Mouse (Mus musculus): ENCODE data around the gene Mafk. TPM values are rescaled to one million over a fixed set of nuclear protein-coding genes. Genes with fewer than 3 reads are reported as not detected.

The Mafk gene
- total RNA-seq, 2 experiments from 2014 or later = 8.9 to 11.5 TPM

DNA sequence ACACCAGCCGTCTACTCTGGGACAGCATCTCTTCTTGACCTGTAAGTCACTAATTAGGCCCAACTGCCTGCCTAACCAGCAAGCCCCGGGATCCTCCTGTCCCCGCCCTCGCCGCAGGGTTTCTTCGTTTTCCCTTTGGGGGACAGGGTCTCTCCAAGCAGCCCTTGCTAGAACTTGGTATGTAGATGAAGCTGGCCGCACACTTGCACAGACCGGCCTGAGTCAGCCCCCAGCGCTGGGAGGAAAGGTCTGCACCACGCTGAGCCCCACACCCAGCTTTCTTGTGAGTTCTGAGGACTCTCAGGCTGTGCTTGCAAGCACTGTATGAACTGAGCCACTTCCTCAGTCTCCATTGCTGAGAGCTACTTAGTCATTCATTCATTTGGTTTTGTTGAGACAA, 33.2 kb downstream of the Mafk start:
- no peak for TF ChIP-seq CTCF (IDR thresholded peaks at IDR 0.05)
- intact Hi-C loops (cut with DNase I) = no loop called here
- H3K27ac ChIP-seq = no peak overlapping the region
- DNase-seq (ENCODE audit: extremely low spot score in 1 of 2, low spot score in 2 of 2) = no peak
- H3K4me3 ChIP-seq = no peak overlapping the region

DNA sequence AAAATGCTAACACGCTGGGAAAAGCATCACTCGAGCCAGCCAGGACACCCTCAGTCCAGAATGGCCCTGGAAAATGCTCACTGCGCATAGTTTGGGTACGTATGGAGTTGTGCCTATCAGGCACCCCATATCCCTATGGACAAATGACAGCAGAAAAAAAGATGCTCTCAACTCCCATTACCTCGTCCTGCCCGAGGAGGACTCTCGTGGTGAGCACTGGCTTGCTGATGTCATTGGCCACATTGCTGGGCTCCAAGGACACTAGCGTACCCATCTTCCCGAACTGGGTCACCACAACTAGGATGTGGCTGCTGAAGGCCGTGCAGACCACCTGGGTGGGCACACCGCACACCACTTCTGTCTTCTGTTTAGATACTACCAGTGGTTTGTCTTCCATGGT, 34.6 kb downstream of the Mafk start:
- no peak for TF ChIP-seq CTCF (IDR thresholded peaks at IDR 0.05)
- H3K4me3 ChIP-seq = peak overlapping the region; percentile 90
- no peak for DNase-seq (ENCODE audit: extremely low spot score in 1 of 2, low spot score in 2 of 2)
- intact Hi-C loops (cut with DNase I) = loop anchor here (2.0 kb wide), 1 partner anchor 51 kb away; the partner anchor contains the start of gene Ints1
- H3K27ac ChIP-seq = no peak overlapping the region

DNA sequence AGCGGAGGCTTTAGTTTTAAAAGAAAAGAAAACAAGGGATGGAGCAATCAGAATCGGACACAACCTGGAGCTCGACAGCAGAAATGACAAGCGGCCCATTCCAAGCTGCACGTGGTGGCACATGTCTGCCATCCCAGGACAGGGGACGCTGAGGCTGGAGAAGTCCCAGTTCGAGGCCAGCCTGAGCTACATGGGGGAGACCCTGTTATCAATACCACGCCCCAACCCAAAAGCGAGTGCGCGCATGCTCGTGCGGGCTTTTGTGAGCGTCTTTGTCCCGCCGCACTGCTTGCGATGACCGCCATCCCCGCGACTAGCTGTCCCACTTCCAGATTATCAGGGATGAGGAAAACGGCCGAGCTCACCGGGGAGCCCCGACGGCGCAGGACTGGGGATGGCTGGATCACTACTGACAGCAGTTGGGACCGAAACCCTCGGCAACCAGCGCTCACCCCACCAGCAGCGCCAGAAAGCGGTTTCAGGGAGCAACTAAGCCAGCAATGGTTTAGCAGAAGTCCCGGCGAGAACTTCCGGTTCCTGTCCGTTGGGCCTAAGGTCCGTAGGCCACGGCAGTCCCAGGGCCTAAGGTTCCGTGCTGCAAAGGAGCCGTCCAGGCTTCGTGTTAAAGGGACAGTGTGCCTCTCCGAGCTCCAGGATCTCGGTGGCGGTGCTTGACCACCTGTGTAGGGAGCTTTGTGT, 35.2 kb downstream of the Mafk start, which contains the start of the genes Gm26938 and Psmg3:
TSS of gene Gm26938 (minus strand) at position 51 of the 699 bp plus-strand sequence.
TSS of gene Psmg3 (minus strand) at position 529 of the 699 bp plus-strand sequence.
- no peak for TF ChIP-seq CTCF (IDR thresholded peaks at IDR 0.05)
- intact Hi-C loops (cut with DNase I) = loop anchor here (2.0 kb wide), 1 partner anchor 52 kb away; the partner anchor contains the start of gene Ints1

DNA sequence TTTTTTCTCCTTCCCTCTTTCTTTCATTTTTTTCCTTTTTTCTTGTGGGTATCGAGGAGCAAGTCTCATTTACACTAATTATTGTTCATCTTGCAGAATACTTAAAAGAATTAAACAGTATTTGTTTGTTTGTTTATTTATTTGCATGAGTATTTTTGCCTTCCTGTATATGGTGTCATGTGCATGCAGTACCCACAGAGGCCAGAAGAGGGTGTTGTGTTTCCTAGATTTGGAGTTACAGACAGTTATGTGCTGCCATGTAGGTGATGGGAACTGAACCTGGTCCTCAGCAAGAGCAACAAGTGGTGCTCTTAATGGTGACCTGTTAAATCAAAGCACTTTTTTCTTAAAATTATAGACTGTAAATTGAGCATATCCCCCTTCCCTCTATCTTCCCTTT, 36.3 kb downstream of the Mafk start:
- DNase-seq (ENCODE audit: extremely low spot score in 1 of 2, low spot score in 2 of 2) = no peak
- peak; percentile 48 for TF ChIP-seq CTCF (IDR thresholded peaks at IDR 0.05)
- H3K27ac ChIP-seq = no peak overlapping the region
- intact Hi-C loops (cut with DNase I) = loop anchor here (2.0 kb wide), 1 partner anchor 53 kb away; the partner anchor contains the start of gene Ints1
- H3K4me3 ChIP-seq = no peak overlapping the region

More for the DNA sequence above, 35.2 kb downstream of the Mafk start, which contains the start of the genes Gm26938 and Psmg3:
- peak; percentile 87 to 93 for DNase-seq (ENCODE audit: extremely low spot score in 1 of 2, low spot score in 2 of 2)
- H3K27ac ChIP-seq = peak within 1 kb of the TSS; percentile 78
- H3K4me3 ChIP-seq = peak within 1 kb of the TSS; percentile 90

DNA sequence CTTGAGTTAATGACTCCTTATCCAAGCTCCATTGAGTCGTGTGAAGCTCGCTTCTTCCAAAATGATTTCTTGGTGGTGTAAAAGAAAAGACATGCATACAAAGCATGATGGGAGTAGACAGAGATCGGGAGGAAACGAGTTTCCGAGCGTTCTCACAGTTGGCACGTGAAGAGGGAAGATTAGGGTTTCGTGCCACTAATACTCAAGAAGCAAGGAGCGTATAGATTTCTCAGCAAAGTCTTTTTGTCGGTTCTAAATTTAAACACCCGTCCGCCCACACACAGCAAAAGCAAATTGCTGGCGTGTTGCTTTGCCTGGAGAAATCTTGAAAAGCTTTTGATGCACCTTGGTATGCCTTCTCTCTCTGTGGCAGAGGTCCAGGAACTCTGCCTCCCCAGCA, 38.1 kb downstream of the Mafk start:
- DNase-seq (ENCODE audit: extremely low spot score in 1 of 2, low spot score in 2 of 2) = peak; percentile 27 to 44
- peak overlapping the region; percentile 11 for H3K4me3 ChIP-seq
- intact Hi-C loops (cut with DNase I) = no loop called here
- peak overlapping the region; percentile 42; the same call in 1 of the 2 replicates for H3K27ac ChIP-seq
- TF ChIP-seq CTCF (IDR thresholded peaks at IDR 0.05) = no peak

DNA sequence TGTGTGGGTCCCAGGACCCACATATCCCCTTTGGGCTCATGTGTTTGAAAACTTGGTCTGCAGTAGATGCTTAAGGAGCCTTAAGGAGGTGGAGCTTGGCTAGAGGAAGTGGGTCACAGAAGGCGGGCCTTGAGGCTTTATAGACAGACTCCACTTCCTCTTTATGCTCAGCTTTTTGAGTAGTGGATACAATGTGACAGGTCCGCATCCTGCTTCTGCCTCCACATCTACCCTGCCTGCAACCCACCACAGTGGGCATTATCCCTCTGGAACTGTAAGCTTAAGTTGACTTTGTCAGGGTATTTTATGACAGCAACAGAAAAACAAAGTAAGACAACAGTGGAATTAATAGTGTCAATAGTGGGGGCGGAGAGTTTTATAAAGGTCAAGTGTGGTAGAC, 39.4 kb downstream of the Mafk start:
- H3K27ac ChIP-seq = no peak overlapping the region
- DNase-seq (ENCODE audit: extremely low spot score in 1 of 2, low spot score in 2 of 2) = no peak
- H3K4me3 ChIP-seq = no peak overlapping the region
- TF ChIP-seq CTCF (IDR thresholded peaks at IDR 0.05) = no peak
- intact Hi-C loops (cut with DNase I) = no loop called here

DNA sequence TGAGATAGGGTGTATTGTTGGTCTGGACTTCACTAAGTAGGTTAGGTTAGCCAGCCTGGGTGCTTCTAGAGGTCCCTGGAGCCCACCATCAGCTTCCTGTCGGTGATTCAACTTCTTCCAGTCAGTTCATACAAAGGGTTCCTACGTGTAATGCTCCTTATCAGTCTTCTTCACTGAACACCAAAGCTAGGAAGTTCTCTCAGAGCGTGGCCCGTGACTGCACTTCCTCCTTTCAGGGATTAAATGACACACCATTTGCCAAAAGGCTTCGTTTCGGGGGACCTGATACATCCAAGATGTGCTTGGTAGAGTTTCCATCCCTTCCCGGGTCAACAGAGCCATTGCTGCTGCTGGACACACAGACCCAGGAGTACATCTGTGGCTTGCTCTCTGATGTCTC, 40.8 kb downstream of the Mafk start:
- no peak for DNase-seq (ENCODE audit: extremely low spot score in 1 of 2, low spot score in 2 of 2)
- Histone ChIP-seq H3K27ac (no peak overlapping the region), H3K4me3 (no peak overlapping the region)
- TF ChIP-seq CTCF (IDR thresholded peaks at IDR 0.05) = no peak
- intact Hi-C loops (cut with DNase I) = no loop called here

DNA sequence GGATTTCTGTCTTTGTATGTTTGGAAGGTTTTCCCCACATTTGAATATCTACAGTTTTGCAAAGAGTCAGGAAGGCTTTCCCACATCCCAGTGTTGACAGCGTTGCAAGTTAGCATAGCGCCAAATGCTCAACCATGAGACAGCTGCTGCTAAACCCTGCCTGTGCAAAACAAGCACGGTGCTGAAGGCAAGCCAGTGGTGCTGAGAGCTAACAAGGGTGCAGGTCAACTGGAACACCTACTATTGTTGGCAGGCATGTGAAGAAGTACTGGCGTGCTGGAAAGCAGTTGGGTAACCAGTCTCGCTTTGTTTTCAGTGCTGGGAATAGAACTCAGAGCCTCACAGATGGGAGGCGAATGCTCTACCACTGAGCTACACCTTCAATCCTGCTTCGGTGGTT, 44.4 kb downstream of the Mafk start:
- no peak for TF ChIP-seq CTCF (IDR thresholded peaks at IDR 0.05)
- no peak overlapping the region for H3K27ac ChIP-seq
- DNase-seq (ENCODE audit: extremely low spot score in 1 of 2, low spot score in 2 of 2) = no peak
- H3K4me3 ChIP-seq = no peak overlapping the region
- intact Hi-C loops (cut with DNase I) = loop anchor here (5.0 kb wide), 2 partner anchors 562 to 582 kb away; partner anchors contain the start of gene Eif3b

DNA sequence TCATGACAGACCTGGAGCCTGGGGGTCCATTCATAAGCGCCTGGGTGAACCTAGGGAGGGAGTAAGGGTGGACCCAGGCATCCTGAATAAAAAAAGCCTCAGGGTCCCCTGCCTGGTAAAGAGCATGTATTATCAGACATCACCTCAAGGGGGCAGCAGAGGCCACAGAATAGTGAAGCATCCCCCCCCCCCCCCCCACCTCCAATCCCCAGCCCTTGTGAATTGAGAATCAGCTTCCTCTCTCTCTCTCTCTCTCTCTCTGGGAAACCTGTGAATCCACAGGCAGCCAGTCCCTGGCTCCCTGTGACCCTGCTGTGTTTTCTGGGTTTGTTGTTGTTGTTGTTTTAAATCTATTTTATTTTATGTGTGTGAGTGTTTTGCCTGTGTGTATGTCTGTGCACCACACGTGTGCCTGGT, 47.2 kb downstream of the Mafk start:
- peak; percentile 66 for TF ChIP-seq CTCF (IDR thresholded peaks at IDR 0.05)
- Histone ChIP-seq H3K27ac (no peak overlapping the region), H3K4me3 (no peak overlapping the region)
- intact Hi-C loops (cut with DNase I) = loop anchor here (1.0 to 5.0 kb wide), 6 partner anchors 302 to 698 kb away; partner anchors contain the start of gene Eif3b
- peak; percentile 44 to 57 for DNase-seq (ENCODE audit: extremely low spot score in 1 of 2, low spot score in 2 of 2)

DNA sequence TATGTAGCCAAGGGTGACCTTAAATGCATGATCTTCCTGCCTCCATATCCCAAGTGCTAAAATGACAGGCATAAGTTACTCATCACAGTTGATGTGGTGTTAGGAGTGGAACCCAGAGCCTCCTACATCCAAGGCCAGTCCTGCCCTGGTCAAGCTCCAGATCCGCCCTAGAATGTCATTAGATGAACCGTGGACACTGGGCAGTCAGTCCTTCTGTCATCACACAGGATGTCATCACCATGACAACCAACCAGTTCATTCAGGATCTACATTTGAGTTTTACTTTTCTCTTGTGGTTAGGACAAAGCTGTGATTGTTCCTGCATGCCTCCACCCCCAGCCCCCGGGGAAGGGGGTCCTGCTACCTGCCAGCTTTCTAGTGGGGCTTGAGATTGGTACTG, 47.8 kb downstream of the Mafk start:
- no peak overlapping the region for H3K27ac ChIP-seq
- intact Hi-C loops (cut with DNase I) = loop anchor here (2.0 to 5.0 kb wide), 5 partner anchors 302 to 698 kb away; partner anchors contain the start of gene Eif3b
- no peak for DNase-seq (ENCODE audit: extremely low spot score in 1 of 2, low spot score in 2 of 2)
- H3K4me3 ChIP-seq = no peak overlapping the region
- no peak for TF ChIP-seq CTCF (IDR thresholded peaks at IDR 0.05)

DNA sequence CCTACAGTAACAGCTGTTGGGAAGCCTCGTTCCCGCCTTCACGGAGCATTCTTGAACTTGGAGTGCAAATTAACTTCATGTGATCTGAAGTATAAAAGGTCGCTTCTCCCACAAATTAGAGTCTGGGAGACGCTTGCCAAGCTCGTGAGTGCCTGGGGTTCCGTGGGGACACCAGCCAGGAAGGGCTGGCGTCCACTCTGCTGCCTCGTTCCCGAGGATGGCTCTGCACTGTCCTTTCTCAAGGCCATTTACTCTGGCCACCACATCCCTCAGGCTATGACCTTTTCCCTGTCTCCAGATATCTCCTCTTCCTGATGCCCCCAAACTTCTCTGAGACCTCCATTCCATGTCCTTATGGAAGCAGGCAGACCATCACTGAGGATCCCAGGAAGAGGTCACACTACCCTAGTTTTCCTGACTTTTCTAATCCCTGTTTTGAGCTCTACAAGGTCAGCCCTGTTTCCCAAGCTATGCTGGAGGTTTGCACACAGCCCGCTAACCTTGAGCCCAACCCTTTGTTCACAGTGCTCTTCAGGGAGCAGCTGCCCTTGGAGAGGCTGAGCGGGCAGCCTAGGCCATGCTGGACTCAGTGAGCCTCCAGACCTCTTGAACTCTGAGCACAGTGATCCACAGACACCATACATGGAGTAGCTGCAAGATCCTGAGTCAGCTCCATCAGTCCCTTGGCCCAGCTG, 58.5 kb downstream of the Mafk start:
- TF ChIP-seq CTCF (IDR thresholded peaks at IDR 0.05) = no peak

More for the DNA sequence above, 58.5 kb downstream of the Mafk start:
- intact Hi-C loops (cut with DNase I) = no loop called here
- no peak overlapping the region for H3K27ac ChIP-seq
- no peak for DNase-seq (ENCODE audit: extremely low spot score in 1 of 2, low spot score in 2 of 2)
- H3K4me3 ChIP-seq = no peak overlapping the region

Small RNAs within 50 kb of the gene (microRNA-seq; reads per million reads assigned to microRNA genes)
- gene Mir7037 = 4.3 to 4.6 reads per million in 2 experiments

Other genes with a start within 250 kb of the Mafk start
- gene Uncx, start 248.0 kb upstream of the Mafk start, total RNA-seq (2021) = under 1 TPM; 0.19 to 0.27 TPM
- 1 to 10 TPM; 2.2 to 3.7 TPM for gene Micall2, start 55.2 kb upstream of the Mafk start, total RNA-seq (2021)
- 100 to 1,000 TPM in 1 of 2 experiments, 10 to 100 TPM in 1; 91.9 to 102 TPM for gene Ints1, start 15.8 kb upstream of the Mafk start, total RNA-seq (2021)
- under 1 TPM; 0.58 to 0.63 TPM for gene Tmem184a, start 28.4 kb downstream of the Mafk start, total RNA-seq (2021)
- gene Gm26938, start 34.9 kb downstream of the Mafk start, total RNA-seq (2021) = not detected
- 10 to 100 TPM; 18.0 to 20.3 TPM for gene Psmg3, start 35.4 kb downstream of the Mafk start, total RNA-seq (2021)
- 10 to 100 TPM; 34.5 to 38.1 TPM for gene Elfn1, start 116.4 kb downstream of the Mafk start, total RNA-seq (2021)